Mouse (Mus musculus) stomach, embryonic 16.5 days (tissue): ENCODE measurements around the gene Dlg4. TPM values are rescaled to one million over a fixed set of nuclear protein-coding genes. Genes with fewer than 3 reads are reported as not detected.

Experiments used
- ATAC-seq: fragments of 200-750 bp; cut with Nextera tagmentation; 2 replicates; pipeline ENCODE4 v1.8.0; 2017; ENCODE audit warnings: moderate number of reproducible peaks, moderate TSS enrichment; ENCODE audit not compliant: insufficient read depth, low FRiP score
- H3K27ac ChIP-seq: fragments of 300-500 bp; sonication (generic); 2 replicates; pipeline ENCODE4 v1.5.1; 2014; ENCODE audit warnings: low read length
- H3K27me3 ChIP-seq: fragments of 300-500 bp; sonication (generic); 2 replicates; pipeline ENCODE4 v1.6.1; 2014; ENCODE audit warnings: low read length, control low read depth, mixed read lengths; ENCODE audit not compliant: control insufficient read depth, insufficient read depth
- H3K36me3 ChIP-seq: fragments of 300-500 bp; sonication (generic); 2 replicates; pipeline ENCODE4 v1.6.1; 2014; ENCODE audit warnings: low read length; ENCODE audit not compliant: control insufficient read depth, insufficient read depth
- H3K4me1 ChIP-seq: fragments of 300-500 bp; sonication (generic); 2 replicates; pipeline ENCODE4 v1.6.1; 2014; ENCODE audit warnings: low read length, control low read depth, mixed read lengths; ENCODE audit not compliant: control insufficient read depth, insufficient read depth
- H3K4me2 ChIP-seq: fragments of 300-500 bp; sonication (generic); 2 replicates; pipeline ENCODE4 v1.6.1; 2014; ENCODE audit warnings: low read depth, low read length, mixed read lengths
- H3K4me3 ChIP-seq: fragments of 300-500 bp; sonication (generic); replicated peaks from 2 replicates; pipeline ENCODE4 v1.5.1; 2014; ENCODE audit warnings: mild to moderate bottlenecking, low read length
- H3K9ac ChIP-seq: fragments of 300-500 bp; sonication (generic); 2 replicates; pipeline ENCODE4 v1.6.1; 2014; ENCODE audit warnings: low read length
- H3K9me3 ChIP-seq: fragments of 300-500 bp; sonication (generic); replicated peaks from 2 replicates; pipeline ENCODE4 v1.6.1; 2016; ENCODE audit warnings: low read length, control low read depth; ENCODE audit not compliant: control insufficient read depth
- WGBS: fragments of 180-500 bp; shearing (Covaris S2); extraction: QIAGEN DNeasy Blood & Tissue Kit; methylation state at CpG from one replicate; pipeline ENCODE4 v1.1.7; 2014; 5-methylcytosine and 5-hydroxymethylcytosine counted together
- polyA plus RNA-seq: library from polyadenylated mRNA; unstranded; fragments of >200 nt; fragmentation: Nextera tagmentation; extraction: Ambion mirVana; gene quantifications from 2 replicates; pipeline ENCODE4 v1.2.1, GENCODE M21; 2015

The Dlg4 gene
- polyA plus RNA-seq, 1 experiment from 2014 or later, result 9.0 TPM

DNA sequence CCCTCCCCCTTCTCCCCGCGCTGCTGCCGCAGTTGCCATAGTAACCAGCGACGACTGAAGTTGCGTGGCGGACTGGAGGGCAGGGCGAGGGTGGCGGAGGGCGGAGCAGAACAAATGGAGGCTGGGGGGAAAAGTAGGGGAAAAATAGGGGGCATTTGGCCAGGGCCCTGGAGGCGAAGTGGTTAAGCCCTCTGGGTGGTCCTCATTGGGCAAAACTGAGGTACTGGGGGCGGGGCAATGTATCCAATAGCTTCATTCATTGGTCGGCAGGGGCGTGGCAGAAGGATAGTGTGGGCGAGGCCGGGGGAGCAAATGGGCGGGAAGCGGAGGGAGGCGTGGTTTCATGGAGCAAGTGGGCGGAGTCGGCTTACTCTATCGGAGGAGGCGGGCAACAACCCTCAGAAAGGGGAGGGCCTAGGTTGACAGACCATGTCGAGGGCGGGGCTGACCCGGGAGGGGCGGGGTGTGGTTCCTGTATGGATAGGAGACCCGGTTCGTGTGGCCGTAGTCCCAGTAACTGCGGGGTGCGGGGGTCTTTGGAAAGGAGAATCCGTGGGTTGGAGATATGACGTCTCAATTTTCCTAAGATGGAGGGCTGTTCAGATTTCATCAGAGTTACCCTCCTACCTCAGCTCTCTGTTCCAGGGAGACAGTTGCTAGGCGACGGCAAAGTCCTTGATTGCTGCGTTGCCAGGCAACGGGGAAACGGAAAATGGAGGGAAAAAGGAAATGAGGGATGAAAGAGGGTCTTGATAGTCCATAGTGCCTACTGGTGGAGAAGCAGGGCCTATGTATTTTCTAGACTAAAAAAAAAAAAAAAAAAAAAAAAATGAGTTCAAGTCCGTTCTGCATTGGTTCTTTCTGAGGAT lies 4.8 kb downstream of the Dlg4 start:
- Histone ChIP-seq H3K4me2 (peak overlapping the region; percentile 91), H3K9me3 (no peaks in the 10 kb centered on the region), H3K4me1 (peaks cover 49% of the 10 kb centered on the region), H3K4me3 (peak overlapping the region; percentile 68), H3K27ac (peak overlapping the region; percentile 72), H3K9ac (peak overlapping the region; percentile 62), H3K36me3 (no peaks in the 10 kb centered on the region), H3K27me3 (no peaks in the 10 kb centered on the region)
- 2% methylated on average over 40 of the region's 40 CpGs for WGBS
- peak; percentile 85 for ATAC-seq

DNA sequence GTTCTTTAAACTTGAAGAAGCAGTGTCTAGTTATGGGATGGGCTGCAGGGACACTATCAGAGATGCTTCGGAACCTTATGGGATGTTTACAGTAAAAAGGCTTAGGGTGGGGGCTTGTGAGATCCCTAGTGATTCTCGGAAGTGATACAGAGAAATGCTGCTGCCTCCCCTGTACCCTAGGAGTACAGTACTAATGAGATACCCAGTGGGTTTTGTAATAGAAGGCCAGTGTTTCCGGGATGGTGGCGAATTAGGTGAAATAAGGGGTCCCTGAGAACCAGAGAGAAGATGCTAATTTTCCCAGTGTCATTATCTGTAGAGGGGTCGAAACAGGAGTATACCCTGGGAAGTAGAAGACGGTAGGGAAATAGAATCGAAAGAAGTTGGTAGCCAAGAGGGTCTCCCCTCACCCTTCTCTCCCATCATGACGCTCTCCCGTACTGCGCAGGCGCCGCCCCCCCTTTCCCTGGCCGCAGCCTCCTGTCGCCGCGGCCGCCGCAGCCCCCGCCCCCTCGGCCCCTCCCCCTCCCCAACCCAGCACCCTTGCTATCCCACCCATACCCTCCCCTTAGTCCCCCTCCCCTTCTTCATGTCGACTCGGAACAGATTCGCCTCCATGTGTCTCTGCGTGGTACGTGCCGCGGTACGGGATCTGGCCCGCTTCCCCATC lies 6.9 kb downstream of the Dlg4 start:
- WGBS, result 5% methylated on average over 26 of the region's 29 CpGs
- peak overlapping the region; percentile 66 for H3K9ac ChIP-seq
- ATAC-seq, result no peak
- no peaks in the 10 kb centered on the region for H3K27me3 ChIP-seq
- no peaks in the 10 kb centered on the region for H3K9me3 ChIP-seq
- no peaks in the 10 kb centered on the region for H3K36me3 ChIP-seq
- peak overlapping the region; percentile 57 for H3K4me2 ChIP-seq
- peaks cover 59% of the 10 kb centered on the region for H3K4me1 ChIP-seq
- peak overlapping the region; percentile 34; the same call in 1 of the 2 replicates for H3K27ac ChIP-seq
- peak overlapping the region; percentile 41 for H3K4me3 ChIP-seq

DNA sequence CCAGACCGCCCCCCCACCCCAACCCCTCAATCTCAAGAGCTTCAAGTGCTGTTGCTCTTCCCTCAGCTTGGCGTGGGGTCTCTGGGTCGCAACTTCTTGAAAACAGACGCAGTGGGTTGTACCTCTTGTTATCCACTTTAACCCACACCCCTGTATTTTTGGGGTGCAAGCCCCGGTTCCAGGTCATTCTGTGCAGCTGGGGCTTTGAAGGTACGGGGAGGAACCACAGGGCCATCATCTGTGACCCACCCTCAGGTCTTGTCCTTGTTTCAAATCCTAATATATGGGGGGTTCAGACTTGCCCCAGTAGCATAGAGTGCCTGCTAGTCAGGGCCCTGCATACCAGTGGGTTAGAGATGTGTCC lies 7.4 kb downstream of the Dlg4 start:
- peak overlapping the region; percentile 41 for H3K4me3 ChIP-seq
- H3K4me2 ChIP-seq, result peak overlapping the region; percentile 57
- H3K4me1 ChIP-seq, result peaks cover 58% of the 10 kb centered on the region
- no peak for ATAC-seq
- WGBS, result 15% methylated on average over 6 of the region's 6 CpGs
- no peaks in the 10 kb centered on the region for H3K27me3 ChIP-seq
- peak overlapping the region; percentile 66 for H3K9ac ChIP-seq
- peak overlapping the region; percentile 34 for H3K27ac ChIP-seq
- H3K9me3 ChIP-seq, result no peaks in the 10 kb centered on the region
- no peaks in the 10 kb centered on the region for H3K36me3 ChIP-seq

DNA sequence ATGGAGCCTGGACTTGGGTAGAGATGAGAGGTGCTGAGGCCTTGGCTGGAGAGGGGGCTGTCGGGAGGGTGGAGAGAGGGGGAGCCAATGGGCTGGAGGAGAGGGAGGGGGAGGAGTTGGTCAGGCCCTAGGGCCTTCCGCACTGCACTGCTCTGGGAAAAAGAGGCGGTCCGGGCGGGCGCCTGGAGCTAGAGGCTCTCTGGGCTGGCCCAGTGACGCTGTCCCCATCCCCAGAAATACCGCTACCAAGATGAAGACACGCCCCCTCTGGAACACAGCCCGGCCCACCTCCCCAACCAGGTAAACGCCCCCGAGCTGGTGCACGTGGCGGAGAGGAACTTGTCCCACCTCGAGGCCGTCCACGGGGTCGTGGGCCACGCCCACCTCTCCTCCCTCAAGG lies 9.9 kb downstream of the Dlg4 start:
- no peaks in the 10 kb centered on the region for H3K9me3 ChIP-seq
- H3K4me3 ChIP-seq, result peak overlapping the region; percentile 37
- H3K9ac ChIP-seq, result peak overlapping the region; percentile 41
- H3K4me1 ChIP-seq, result peaks cover 48% of the 10 kb centered on the region
- peak overlapping the region; percentile 60 for H3K27ac ChIP-seq
- no peaks in the 10 kb centered on the region for H3K36me3 ChIP-seq
- peak overlapping the region; percentile 65 for H3K4me2 ChIP-seq
- no peaks in the 10 kb centered on the region for H3K27me3 ChIP-seq
- ATAC-seq, result peak; percentile 65
- 6% methylated on average over 19 of the region's 19 CpGs for WGBS

- peak overlapping the region; percentile 65 for H3K4me2 ChIP-seq
- WGBS, result 35% methylated on average over 9 of the region's 9 CpGs
- H3K9ac ChIP-seq, result peak overlapping the region; percentile 39
- H3K36me3 ChIP-seq, result no peaks in the 10 kb centered on the region
- no peaks in the 10 kb centered on the region for H3K9me3 ChIP-seq
- peak overlapping the region; percentile 37 for H3K4me3 ChIP-seq
- peak overlapping the region; percentile 60 for H3K27ac ChIP-seq
- H3K27me3 ChIP-seq, result no peaks in the 10 kb centered on the region
- ATAC-seq, result no peak
- H3K4me1 ChIP-seq, result peaks cover 48% of the 10 kb centered on the region
Measured at GRCm38 (mm10) chr11:70027397-70027796, 10.7 kb downstream of the Dlg4 start.

GRCm38 (mm10) chr11:70028401-70029129 lies 11.8 kb downstream of the Dlg4 start:
- H3K36me3 ChIP-seq, result no peaks in the 10 kb centered on the region
- H3K27me3 ChIP-seq, result no peaks in the 10 kb centered on the region
- peak overlapping the region; percentile 47 for H3K9ac ChIP-seq
- peak overlapping the region; percentile 32 for H3K4me3 ChIP-seq
- peaks cover 44% of the 10 kb centered on the region for H3K4me1 ChIP-seq
- 20% methylated on average over 12 of the region's 12 CpGs for WGBS
- peak overlapping the region; percentile 65 for H3K4me2 ChIP-seq
- peak; percentile 4 for ATAC-seq
- H3K27ac ChIP-seq, result peak overlapping the region; percentile 43
- no peaks in the 10 kb centered on the region for H3K9me3 ChIP-seq

DNA sequence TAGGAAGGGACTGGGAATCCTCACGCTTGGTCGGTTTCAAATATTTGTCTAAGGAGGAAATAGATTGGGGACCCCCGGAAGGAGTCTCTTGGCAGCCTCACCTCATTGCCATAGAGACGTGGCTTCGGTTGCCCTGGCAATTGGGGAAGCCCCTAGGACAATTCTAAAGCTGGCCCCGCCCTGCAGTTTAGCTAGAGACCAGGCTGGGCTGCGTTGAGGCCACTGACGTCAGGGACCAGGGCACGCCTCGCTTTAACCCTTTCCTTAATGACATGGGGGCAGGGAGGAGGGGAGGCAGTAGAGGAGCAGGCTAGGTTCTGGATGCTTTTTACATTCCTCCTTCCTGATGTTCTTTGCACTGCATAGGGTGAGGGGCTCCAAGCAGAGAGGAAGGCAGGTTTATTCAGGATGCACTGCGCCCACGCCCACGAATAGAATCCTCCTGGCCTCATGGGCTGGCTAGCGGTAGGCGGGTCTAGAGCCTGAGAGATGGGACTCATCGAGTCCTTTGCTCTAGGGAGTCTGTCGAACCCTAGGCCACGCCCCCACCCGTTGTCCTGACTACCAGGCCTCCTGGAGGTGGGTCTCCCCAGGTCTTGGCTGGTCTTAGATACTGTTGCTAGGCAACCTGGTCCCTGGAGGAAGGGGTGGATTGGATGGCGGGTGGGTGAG lies 12.5 kb downstream of the Dlg4 start:
- peak overlapping the region; percentile 32 for H3K4me3 ChIP-seq
- no peaks in the 10 kb centered on the region for H3K27me3 ChIP-seq
- 2% methylated on average over 20 of the region's 20 CpGs for WGBS
- peak overlapping the region; percentile 43 for H3K27ac ChIP-seq
- no peaks in the 10 kb centered on the region for H3K9me3 ChIP-seq
- H3K9ac ChIP-seq, result no peak overlapping the region; the same call in 1 of the 2 replicates
- peak overlapping the region; percentile 65 for H3K4me2 ChIP-seq
- no peaks in the 10 kb centered on the region for H3K36me3 ChIP-seq
- peaks cover 43% of the 10 kb centered on the region for H3K4me1 ChIP-seq
- ATAC-seq, result peak; percentile 81

- Histone ChIP-seq H3K9ac (no peak overlapping the region; the same call in 1 of the 2 replicates), H3K36me3 (no peaks in the 10 kb centered on the region), H3K27me3 (no peaks in the 10 kb centered on the region), H3K4me2 (peak overlapping the region; percentile 65), H3K4me1 (peaks cover 43% of the 10 kb centered on the region), H3K4me3 (peak overlapping the region; percentile 32), H3K27ac (0 out of 2 replicates have a peak overlapping the region, but pooled peaks have one; percentile 43), H3K9me3 (no peaks in the 10 kb centered on the region)
- WGBS, result 39% methylated on average over 11 of the region's 11 CpGs
- ATAC-seq, result no peak
Measured at GRCm38 (mm10) chr11:70029829-70030550, 13.2 kb downstream of the Dlg4 start.
